Comparison of ENCODE assay signal across 10 mouse cellular contexts in genomic region chr12:25083260-25084178, GRCm38 (mm10). TPM values are rescaled to one million over a fixed set of nuclear protein-coding genes. Genes with fewer than 3 reads are reported as not detected.
DNase-seq lines count a peak whose midpoint lies in the region; ATAC-seq and TF ChIP-seq lines count a peak whose summit lies in the region.
"Had no signal": no experiment of that assay in that cellular context is flagged by ENCODE, and none has a peak within 500 bp of the region (broad histone marks: within the 10 kb centered on the region; RNA-seq: fewer than 3 reads in every experiment).

No protein-coding gene starts in this region.

- H3K36me3 ChIP-seq in heart, embryonic 15.5 days = no peaks in the 10 kb centered on the region
- no peaks in the 10 kb centered on the region for H3K36me3 ChIP-seq in heart, adult 2 months (ENCODE audit: control insufficient read depth, insufficient read depth, low read length)
- H3K36me3 ChIP-seq in neural tube, embryonic 11.5 days (ENCODE audit: control insufficient read depth, insufficient read depth, low read length) = no peaks in the 10 kb centered on the region
- H3K36me3 ChIP-seq in hindbrain, embryonic 15.5 days = no peaks in the 10 kb centered on the region
- no peaks in the 10 kb centered on the region for H3K36me3 ChIP-seq in stomach, embryonic 15.5 days
- H3K36me3 ChIP-seq: liver, embryonic 15.5 days had no signal

- peak overlapping the region; percentile 42 for H3K4me2 ChIP-seq in heart, embryonic 15.5 days
- H3K4me2 ChIP-seq in neural tube, embryonic 11.5 days (ENCODE audit: low read depth) = peak overlapping the region; percentile 16; the same call in 1 of the 2 replicates
- peak overlapping the region; percentile 30 for H3K4me2 ChIP-seq in hindbrain, embryonic 15.5 days
- H3K4me2 ChIP-seq in stomach, embryonic 15.5 days = peak overlapping the region; percentile 33
- H3K4me2 ChIP-seq: liver, embryonic 15.5 days had no signal

- H3K4me3 ChIP-seq in heart, embryonic 15.5 days = no peak overlapping the region
- H3K4me3 ChIP-seq in heart, adult 2 months = no peak overlapping the region
- H3K4me3 ChIP-seq in neural tube, embryonic 11.5 days (ENCODE audit: low read depth, low read length) = no peak overlapping the region
- H3K4me3 ChIP-seq in hindbrain, embryonic 15.5 days = no peak overlapping the region
- no peak overlapping the region for H3K4me3 ChIP-seq in stomach, embryonic 15.5 days (replicated peaks)
- H3K4me3 ChIP-seq: liver, embryonic 15.5 days had no signal

- no peak for TF ChIP-seq CTCF in heart, adult 2 months (IDR thresholded peaks at IDR 0.05)

- peak overlapping the region; percentile 18; the same call in 1 of the 2 replicates for H3K27ac ChIP-seq in heart, embryonic 15.5 days
- H3K27ac ChIP-seq in heart, adult 2 months = no peak overlapping the region
- no peak overlapping the region for H3K27ac ChIP-seq in neural tube, embryonic 11.5 days (ENCODE audit: low read depth, low read length)
- H3K27ac ChIP-seq in hindbrain, embryonic 15.5 days (replicated peaks) = no peak overlapping the region
- H3K27ac ChIP-seq in stomach, embryonic 15.5 days = no peak overlapping the region
- H3K27ac ChIP-seq: liver, embryonic 15.5 days had no signal

- no peak for TF ChIP-seq POLR2A in heart, adult 2 months (IDR thresholded peaks at IDR 0.05; ENCODE audit: insufficient read depth, low read depth, low read length)

- peaks cover 14% of the 10 kb centered on the region for H3K4me1 ChIP-seq in heart, embryonic 15.5 days (replicated peaks)
- H3K4me1 ChIP-seq in heart, adult 2 months (ENCODE audit: control insufficient read depth, insufficient read depth, low read length) = no peaks in the 10 kb centered on the region
- no peaks in the 10 kb centered on the region for H3K4me1 ChIP-seq in neural tube, embryonic 11.5 days (ENCODE audit: control insufficient read depth, insufficient read depth, low read length)
- H3K4me1 ChIP-seq in hindbrain, embryonic 15.5 days (replicated peaks) = no peaks in the 10 kb centered on the region
- 0 out of 2 replicates have a peak, but pooled peaks cover 6% of the 10 kb centered on the region for H3K4me1 ChIP-seq in stomach, embryonic 15.5 days

- no peak for DNase-seq in heart, adult 2 months
- no peak for DNase-seq in neural tube, embryonic 11.5 days (ENCODE audit: low spot score)
- DNase-seq in neural tube, embryonic 10.5 days (ENCODE audit: extremely low spot score, low spot score) = no peak
- no peak for DNase-seq in yolk sac, embryonic 10.5 days (ENCODE audit: low spot score)
- DNase-seq in spleen, adult 12 weeks (ENCODE audit: low spot score) = no peak
- DNase-seq: cerebellum, postnatal 25 days had no signal

- no peaks in the 10 kb centered on the region for H3K9me3 ChIP-seq in heart, embryonic 15.5 days (replicated peaks)
- H3K9me3 ChIP-seq in neural tube, embryonic 11.5 days (ENCODE audit: control insufficient read depth, low read length) = no peaks in the 10 kb centered on the region
- H3K9me3 ChIP-seq in hindbrain, embryonic 15.5 days = no peaks in the 10 kb centered on the region
- H3K9me3 ChIP-seq in stomach, embryonic 15.5 days = no peaks in the 10 kb centered on the region
- H3K9me3 ChIP-seq: liver, embryonic 15.5 days had no signal

- TF ChIP-seq EP300 in heart, adult 2 months (IDR thresholded peaks at IDR 0.05; ENCODE audit: insufficient read depth, low read depth, low read length) = no peak

- intact Hi-C loops in heart, adult 2 months (cut with DNase I) = no loop called here

- H3K9ac ChIP-seq in heart, embryonic 15.5 days = no peak overlapping the region
- no peak overlapping the region for H3K9ac ChIP-seq in heart, adult 2 months (ENCODE audit: low read depth, low read length)
- H3K9ac ChIP-seq in neural tube, embryonic 11.5 days (ENCODE audit: low read length) = no peak overlapping the region
- no peak overlapping the region for H3K9ac ChIP-seq in hindbrain, embryonic 15.5 days
- H3K9ac ChIP-seq in stomach, embryonic 15.5 days = no peak overlapping the region
- H3K9ac ChIP-seq: liver, embryonic 15.5 days had no signal

- H3K79me2 ChIP-seq in heart, adult 2 months (replicated peaks; ENCODE audit: control insufficient read depth, insufficient read depth, low read length) = no peaks in the 10 kb centered on the region

- H3K27me3 ChIP-seq in heart, embryonic 15.5 days = no peaks in the 10 kb centered on the region
- H3K27me3 ChIP-seq in heart, adult 2 months (ENCODE audit: control insufficient read depth, insufficient read depth, low read length) = no peaks in the 10 kb centered on the region
- no peaks in the 10 kb centered on the region for H3K27me3 ChIP-seq in neural tube, embryonic 11.5 days (ENCODE audit: control insufficient read depth, insufficient read depth, low read length)
- no peaks in the 10 kb centered on the region for H3K27me3 ChIP-seq in hindbrain, embryonic 15.5 days
- H3K27me3 ChIP-seq in stomach, embryonic 15.5 days (replicated peaks) = no peaks in the 10 kb centered on the region
- H3K27me3 ChIP-seq: liver, embryonic 15.5 days had no signal

- 32% methylated on average over 26 of the region's 26 CpGs for WGBS in heart, embryonic 15.5 days
- 36% methylated on average over 26 of the region's 26 CpGs for WGBS in heart, adult 2 months
- WGBS in neural tube, embryonic 11.5 days = 46% methylated on average over 26 of the region's 26 CpGs
- 35% methylated on average over 26 of the region's 26 CpGs for WGBS in hindbrain, embryonic 15.5 days
- 44% methylated on average over 26 of the region's 26 CpGs for WGBS in stomach, embryonic 15.5 days

- ATAC-seq in heart, embryonic 15.5 days (replicated peaks; ENCODE audit: insufficient number of reproducible peaks, insufficient read depth, low FRiP score, low read depth) = peak; percentile 50; the same call in 1 of the 2 replicates
- no peak for ATAC-seq in neural tube, embryonic 11.5 days (ENCODE audit: insufficient read depth, low FRiP score, low TSS enrichment)
- ATAC-seq in hindbrain, embryonic 15.5 days (ENCODE audit: low FRiP score, low read depth) = no peak
- ATAC-seq in stomach, embryonic 15.5 days (ENCODE audit: insufficient read depth, low FRiP score, low read depth) = 0 out of 2 replicates have a peak, but pooled peaks have one; percentile 35

RNA-seq across cellular contexts. Expression of gene Id2, which starts 13.4 kb away (rescaled TPM):
- 170 and 206 TPM in 2 replicates for polyA plus RNA-seq in heart, embryonic 15.5 days (2015; fragmentation: Nextera tagmentation; extraction: Ambion mirVana)
- total RNA-seq in heart, adult 2 months (2021) = 10 to 100 TPM in 1 of 2 experiments, 1 to 10 TPM in 1; 9.3 to 11.9 TPM
- polyA plus RNA-seq in heart, adult 2 months (2012; rRNA removed) = 26.7 and 27.8 TPM in 2 replicates
- 311 and 361 TPM in 2 replicates for polyA plus RNA-seq in neural tube, embryonic 11.5 days (2014; fragmentation: Nextera tagmentation; extraction: Ambion mirVana)
- polyA plus RNA-seq in hindbrain, embryonic 15.5 days (2015; fragmentation: Nextera tagmentation; extraction: Ambion mirVana) = 279 and 312 TPM in 2 replicates
- 339 and 387 TPM in 2 replicates for polyA plus RNA-seq in stomach, embryonic 15.5 days (2015; fragmentation: Nextera tagmentation; extraction: Ambion mirVana)

Comparison
In these comparisons a context has a peak if more than half of its experiments do, and no peak if none do; other contexts are left out.
1. ATAC-seq: peak in heart, embryonic 15.5 days (single experiment) and stomach, embryonic 15.5 days (single experiment); none in neural tube, embryonic 11.5 days (single experiment) and hindbrain, embryonic 15.5 days (single experiment).
2. Peak in every context shown above with its lines, with median percentiles within 50 percentile points of each other: H3K4me2 ChIP-seq.